Mouse (Mus musculus): ENCODE results near the gene Endog. TPM values are rescaled to one million over a fixed set of nuclear protein-coding genes. Genes with fewer than 3 reads are reported as not detected.

Gene Endog
- polyA plus RNA-seq (2014; fragmentation: Illumina TruSeq; extraction: RNeasy Lipid Tissue Mini Kit (QIAGEN cat#74804); ENCODE audit: insufficient read depth, low read depth, low replicate concordance): 20.2 TPM

DNA sequence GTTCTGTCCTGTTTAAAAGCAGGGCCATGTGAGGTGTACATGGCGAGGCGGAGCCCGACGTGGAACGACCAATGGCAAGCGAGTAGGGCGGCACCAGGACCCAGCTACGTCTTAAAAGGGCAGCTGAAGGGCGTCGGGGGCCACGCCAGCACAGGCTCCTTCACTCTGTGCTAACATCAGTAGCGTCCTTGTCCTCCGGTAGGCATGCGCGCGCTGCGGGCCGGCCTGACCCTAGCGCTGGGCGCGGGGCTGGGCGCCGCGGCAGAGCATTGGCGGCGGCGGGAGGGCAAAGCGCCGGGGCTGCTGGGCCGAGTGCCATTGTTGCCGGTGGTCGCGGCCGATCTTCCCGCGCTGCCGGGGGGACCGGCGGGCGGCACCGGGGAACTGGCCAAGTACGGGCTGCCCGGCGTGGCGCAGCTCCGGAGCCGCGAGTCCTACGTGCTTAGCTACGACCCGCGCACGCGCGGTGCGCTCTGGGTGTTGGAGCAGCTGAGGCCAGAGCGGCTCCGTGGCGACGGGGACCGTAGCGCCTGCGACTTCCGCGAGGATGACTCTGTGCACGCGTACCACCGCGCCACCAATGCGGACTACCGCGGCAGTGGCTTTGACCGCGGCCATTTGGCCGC is at the start of gene Endog:
Gene Endog, plus strand, starts transcription at position 123 of the 626 bp plus-strand sequence.

DNA sequence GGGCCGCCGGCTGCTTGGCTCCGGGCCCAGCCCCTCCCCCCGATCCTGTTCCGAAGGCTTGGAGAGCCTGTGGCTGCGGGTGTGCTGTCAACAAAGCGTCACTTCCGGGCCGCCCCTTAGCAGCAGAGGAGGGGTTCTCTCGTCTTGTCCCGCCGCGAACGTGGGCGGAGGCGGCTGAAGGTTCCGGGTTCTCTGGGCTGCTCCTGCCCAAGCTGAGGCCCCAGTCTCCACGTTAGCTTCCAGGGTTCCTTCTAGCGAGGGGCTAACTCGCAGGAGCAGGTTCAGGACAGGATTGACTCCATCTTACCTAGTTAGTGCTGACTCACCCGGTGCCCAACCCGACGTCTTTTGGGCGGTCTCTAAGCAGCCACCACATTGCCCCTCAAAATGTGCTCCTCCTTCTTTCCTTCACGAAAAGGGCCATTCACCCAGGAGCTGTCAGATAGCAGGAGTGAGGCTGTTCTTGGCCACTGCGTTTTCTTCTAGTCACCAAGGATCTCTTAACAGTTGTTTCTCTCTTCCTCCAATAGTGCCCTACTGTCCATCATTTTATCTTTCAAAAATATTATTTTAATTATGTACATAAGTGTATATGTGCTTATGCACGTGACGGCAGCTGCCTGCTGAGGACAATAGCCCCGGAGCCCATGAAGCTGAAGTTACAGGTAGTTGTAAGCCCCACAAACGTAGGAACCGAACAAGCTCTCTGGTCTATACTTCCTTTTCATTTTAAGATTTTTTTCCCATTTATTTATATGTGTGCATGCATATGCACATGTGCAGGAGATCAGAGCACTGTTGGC is 46.6 kb upstream of the Endog start, which contains the start of gene Zer1:
Gene Zer1, minus strand, starts transcription at position 114 of the 803 bp plus-strand sequence.

DNA sequence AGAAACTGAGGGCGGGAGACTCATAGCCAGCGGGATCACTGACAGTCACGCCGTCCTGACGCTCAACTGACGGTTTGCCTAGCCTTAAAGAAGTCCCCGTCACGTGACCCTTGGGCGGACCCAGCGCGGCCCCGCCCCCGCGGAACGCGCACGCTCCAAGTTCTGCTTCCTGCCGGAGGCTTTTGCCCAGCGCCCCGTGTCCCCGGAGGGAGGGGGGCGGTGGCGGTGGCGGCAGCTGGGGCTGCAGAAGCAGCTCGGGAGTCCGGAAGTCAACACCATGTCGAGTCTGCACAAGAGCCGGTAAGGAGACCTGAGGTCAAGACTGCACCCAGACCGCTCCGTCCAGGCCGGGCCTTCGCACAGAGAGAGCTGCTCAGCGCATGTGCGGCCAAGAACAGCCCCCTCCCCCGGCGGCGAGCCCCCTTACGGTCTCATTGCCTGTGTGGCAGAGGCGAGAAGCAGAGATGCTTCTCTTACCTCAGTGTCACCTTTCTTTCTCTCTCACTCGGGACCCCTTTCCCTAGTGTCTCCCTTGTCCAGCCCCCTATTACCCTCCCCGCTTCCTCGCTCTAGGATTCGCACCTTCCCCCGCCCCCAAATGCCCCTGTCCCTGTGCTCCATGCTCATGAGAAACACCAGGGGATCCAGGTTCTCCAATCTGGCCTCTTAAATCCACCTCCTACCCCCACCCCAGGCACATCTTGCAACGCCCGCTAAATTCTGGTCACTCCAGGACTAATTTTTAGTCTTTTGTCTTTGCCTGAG is 37.5 kb upstream of the Endog start, which contains the start of gene Tbc1d13:
Gene Tbc1d13, plus strand, starts transcription at position 134 of the 765 bp plus-strand sequence.

DNA sequence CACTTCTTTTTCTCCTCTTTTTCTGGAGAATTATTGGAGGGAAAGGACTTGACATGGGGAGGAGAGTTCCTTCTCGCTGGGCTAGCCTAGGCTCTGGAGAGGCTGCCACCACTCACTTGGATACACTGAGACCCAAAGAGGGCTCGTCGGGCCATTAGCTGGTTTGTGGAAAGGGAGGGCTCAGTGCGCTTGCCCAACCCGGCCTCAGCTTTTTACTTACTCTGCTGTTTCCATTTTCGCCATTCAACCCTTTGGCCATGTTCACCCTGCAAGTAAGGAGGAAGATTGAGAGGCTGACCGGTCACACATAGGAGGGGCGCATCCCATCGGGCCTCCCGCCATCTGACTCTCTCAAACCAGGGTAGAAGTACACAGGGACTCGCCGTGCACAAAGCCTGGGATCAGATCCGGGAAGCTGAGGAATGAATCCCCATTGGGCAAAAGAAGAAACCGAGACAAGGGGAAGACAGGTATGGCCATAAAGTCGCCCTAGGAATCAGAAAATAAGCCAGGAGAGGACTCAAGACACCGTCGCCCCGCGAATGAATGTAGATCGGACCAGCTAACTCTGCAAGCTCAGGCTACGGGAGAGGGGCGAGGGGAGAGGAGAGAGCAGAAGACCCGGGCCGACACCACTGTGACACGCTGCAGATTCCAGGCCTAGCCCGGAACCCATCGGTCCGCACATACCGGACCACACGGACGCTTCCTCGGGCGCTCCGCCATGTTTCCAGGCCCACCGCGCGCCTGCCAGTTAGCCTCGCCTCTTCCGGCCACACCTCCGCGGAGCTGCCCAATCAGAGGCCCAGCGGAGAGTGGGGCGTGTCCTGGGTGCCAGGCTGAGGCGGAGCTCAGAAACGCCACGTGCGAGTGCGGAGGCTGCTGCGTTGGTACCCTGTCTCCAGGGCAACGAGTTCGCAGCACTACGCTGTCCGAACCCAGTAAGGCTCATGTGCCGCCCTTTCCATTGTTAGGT is 6.7 kb downstream of the Endog start, which contains the start of gene Spout1:
Gene Spout1, minus strand, starts transcription at position 760 of the 976 bp plus-strand sequence.

DNA sequence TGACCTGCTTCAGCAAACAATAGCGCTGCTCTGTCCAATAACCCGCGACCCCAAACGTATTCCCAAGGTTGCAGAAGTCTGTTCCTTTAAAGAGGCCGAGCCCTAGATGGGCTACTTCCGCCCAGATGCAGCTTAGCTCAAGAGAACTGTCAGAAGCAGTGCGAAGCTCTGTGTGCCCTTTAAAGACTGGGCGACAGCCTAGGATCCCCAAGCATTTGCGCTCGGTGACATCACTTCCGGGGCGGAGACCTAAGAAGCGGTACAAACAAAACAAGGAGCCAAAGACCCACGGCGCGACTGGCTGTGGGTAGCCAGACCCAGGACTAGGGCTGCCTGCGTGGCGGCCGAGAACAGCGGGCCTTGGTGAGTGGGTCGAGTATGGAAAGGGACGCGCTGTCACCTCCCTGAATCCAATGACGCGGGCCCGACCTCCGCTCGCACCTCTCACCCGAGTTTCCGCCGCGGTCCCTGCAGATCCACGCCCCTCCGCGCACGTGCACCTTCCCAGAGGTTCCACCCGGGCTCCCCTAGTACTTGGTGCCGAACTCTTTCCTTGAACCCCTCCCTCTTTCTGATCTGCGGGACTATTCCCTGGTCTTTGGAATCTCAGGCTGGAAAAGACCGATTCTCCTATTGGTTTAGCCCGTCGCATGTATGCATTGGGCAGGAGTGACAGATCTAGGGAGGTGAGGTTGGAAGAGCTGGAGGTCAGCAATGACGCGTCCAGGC is 34.5 kb downstream of the Endog start, which contains the start of gene Kyat1:
Gene Kyat1, minus strand, starts transcription at position 219 of the 729 bp plus-strand sequence.

Other genes with a start within 250 kb of the Endog start
- gene Gle1, start 236.1 kb upstream of the Endog start, polyA plus RNA-seq (2014; fragmentation: Illumina TruSeq; extraction: RNeasy Lipid Tissue Mini Kit (QIAGEN cat#74804); ENCODE audit: insufficient read depth, low read depth, low replicate concordance): 16.5 TPM
- gene Sptan1, start 205.9 kb upstream of the Endog start, polyA plus RNA-seq (2014; fragmentation: Illumina TruSeq; extraction: RNeasy Lipid Tissue Mini Kit (QIAGEN cat#74804); ENCODE audit: insufficient read depth, low read depth, low replicate concordance): 194 TPM
- gene Wdr34, start 122.6 kb upstream of the Endog start, polyA plus RNA-seq (2014; fragmentation: Illumina TruSeq; extraction: RNeasy Lipid Tissue Mini Kit (QIAGEN cat#74804); ENCODE audit: insufficient read depth, low read depth, low replicate concordance): 15.4 TPM
- gene Set, start 114.1 kb upstream of the Endog start, polyA plus RNA-seq (2014; fragmentation: Illumina TruSeq; extraction: RNeasy Lipid Tissue Mini Kit (QIAGEN cat#74804); ENCODE audit: insufficient read depth, low read depth, low replicate concordance): 96.8 TPM
- gene Pkn3, start 93.8 kb upstream of the Endog start, polyA plus RNA-seq (2014; fragmentation: Illumina TruSeq; extraction: RNeasy Lipid Tissue Mini Kit (QIAGEN cat#74804); ENCODE audit: insufficient read depth, low read depth, low replicate concordance): 8.9 TPM
- gene Zdhhc12, start 77.8 kb upstream of the Endog start, polyA plus RNA-seq (2014; fragmentation: Illumina TruSeq; extraction: RNeasy Lipid Tissue Mini Kit (QIAGEN cat#74804); ENCODE audit: insufficient read depth, low read depth, low replicate concordance): 15.1 TPM
- gene Zer1, start 46.9 kb upstream of the Endog start, polyA plus RNA-seq (2014; fragmentation: Illumina TruSeq; extraction: RNeasy Lipid Tissue Mini Kit (QIAGEN cat#74804); ENCODE audit: insufficient read depth, low read depth, low replicate concordance): 9.9 TPM
- 19.2 TPM for gene Tbc1d13, start 37.7 kb upstream of the Endog start, polyA plus RNA-seq (2014; fragmentation: Illumina TruSeq; extraction: RNeasy Lipid Tissue Mini Kit (QIAGEN cat#74804); ENCODE audit: insufficient read depth, low read depth, low replicate concordance)
- gene Spout1, start 7.0 kb downstream of the Endog start, polyA plus RNA-seq (2014; fragmentation: Illumina TruSeq; extraction: RNeasy Lipid Tissue Mini Kit (QIAGEN cat#74804); ENCODE audit: insufficient read depth, low read depth, low replicate concordance): 13.8 TPM
- 11.1 TPM for gene Kyat1, start 34.4 kb downstream of the Endog start, polyA plus RNA-seq (2014; fragmentation: Illumina TruSeq; extraction: RNeasy Lipid Tissue Mini Kit (QIAGEN cat#74804); ENCODE audit: insufficient read depth, low read depth, low replicate concordance)
- gene Lrrc8a, start 66.2 kb downstream of the Endog start, polyA plus RNA-seq (2014; fragmentation: Illumina TruSeq; extraction: RNeasy Lipid Tissue Mini Kit (QIAGEN cat#74804); ENCODE audit: insufficient read depth, low read depth, low replicate concordance): 16.7 TPM
- 0.40 TPM for gene Gm28035, start 69.1 kb downstream of the Endog start, polyA plus RNA-seq (2014; fragmentation: Illumina TruSeq; extraction: RNeasy Lipid Tissue Mini Kit (QIAGEN cat#74804); ENCODE audit: insufficient read depth, low read depth, low replicate concordance)
- gene Phyhd1, start 94.7 kb downstream of the Endog start, polyA plus RNA-seq (2014; fragmentation: Illumina TruSeq; extraction: RNeasy Lipid Tissue Mini Kit (QIAGEN cat#74804); ENCODE audit: insufficient read depth, low read depth, low replicate concordance): 16.4 TPM
- not detected for gene Gm28038, start 109.5 kb downstream of the Endog start, polyA plus RNA-seq (2014; fragmentation: Illumina TruSeq; extraction: RNeasy Lipid Tissue Mini Kit (QIAGEN cat#74804); ENCODE audit: insufficient read depth, low read depth, low replicate concordance)
- 11.8 TPM for gene Dolk, start 114.8 kb downstream of the Endog start, polyA plus RNA-seq (2014; fragmentation: Illumina TruSeq; extraction: RNeasy Lipid Tissue Mini Kit (QIAGEN cat#74804); ENCODE audit: insufficient read depth, low read depth, low replicate concordance)
- 7.2 TPM for gene Nup188, start 114.9 kb downstream of the Endog start, polyA plus RNA-seq (2014; fragmentation: Illumina TruSeq; extraction: RNeasy Lipid Tissue Mini Kit (QIAGEN cat#74804); ENCODE audit: insufficient read depth, low read depth, low replicate concordance)
- 41.3 TPM for gene Sh3glb2, start 187.8 kb downstream of the Endog start, polyA plus RNA-seq (2014; fragmentation: Illumina TruSeq; extraction: RNeasy Lipid Tissue Mini Kit (QIAGEN cat#74804); ENCODE audit: insufficient read depth, low read depth, low replicate concordance)
- gene Miga2, start 192.7 kb downstream of the Endog start, polyA plus RNA-seq (2014; fragmentation: Illumina TruSeq; extraction: RNeasy Lipid Tissue Mini Kit (QIAGEN cat#74804); ENCODE audit: insufficient read depth, low read depth, low replicate concordance): 11.2 TPM
- 10.8 TPM for gene Dolpp1, start 220.8 kb downstream of the Endog start, polyA plus RNA-seq (2014; fragmentation: Illumina TruSeq; extraction: RNeasy Lipid Tissue Mini Kit (QIAGEN cat#74804); ENCODE audit: insufficient read depth, low read depth, low replicate concordance)
- gene Crat, start 244.3 kb downstream of the Endog start, polyA plus RNA-seq (2014; fragmentation: Illumina TruSeq; extraction: RNeasy Lipid Tissue Mini Kit (QIAGEN cat#74804); ENCODE audit: insufficient read depth, low read depth, low replicate concordance): 23.8 TPM
- gene Ptpa, start 244.5 kb downstream of the Endog start, polyA plus RNA-seq (2014; fragmentation: Illumina TruSeq; extraction: RNeasy Lipid Tissue Mini Kit (QIAGEN cat#74804); ENCODE audit: insufficient read depth, low read depth, low replicate concordance): 94.8 TPM